Mouse (Mus musculus) forebrain, embryonic 16.5 days (tissue): ENCODE data around the gene Isl1. TPM values are rescaled to one million over a fixed set of nuclear protein-coding genes. Genes with fewer than 3 reads are reported as not detected.
A peak's percentile ranks its signal among the peaks of the same experiment; 100 is the strongest.

Source experiments
- ATAC-seq: fragments of 200-750 bp; cut with Nextera tagmentation; 2 replicates; pipeline ENCODE4 v1.8.0; 2017; ENCODE audit warnings: mild to moderate bottlenecking, moderate library complexity
- H3K27ac ChIP-seq: fragments of 300-500 bp; sonication (generic); 2 replicates; pipeline ENCODE4 v1.5.1; 2014; ENCODE audit warnings: low read length, control low read depth
- H3K27me3 ChIP-seq: fragments of 300-500 bp; sonication (generic); replicated peaks from 2 replicates; pipeline ENCODE4 v1.6.1; 2014; ENCODE audit warnings: low read length; ENCODE audit not compliant: control insufficient read depth, insufficient read depth
- H3K36me3 ChIP-seq: fragments of 300-500 bp; sonication (generic); 2 replicates; pipeline ENCODE4 v1.6.1; 2014; ENCODE audit not compliant: control insufficient read depth, insufficient read depth
- H3K4me1 ChIP-seq: fragments of 300-500 bp; sonication (generic); replicated peaks from 2 replicates; pipeline ENCODE4 v1.6.1; 2014; ENCODE audit warnings: low read length; ENCODE audit not compliant: control insufficient read depth, insufficient read depth
- H3K4me2 ChIP-seq: fragments of 300-500 bp; sonication (generic); 2 replicates; pipeline ENCODE4 v1.6.1; 2014; ENCODE audit warnings: mild to moderate bottlenecking, low read length, control low read depth
- H3K4me3 ChIP-seq: fragments of 300-500 bp; sonication (generic); replicated peaks from 2 replicates; pipeline ENCODE4 v1.5.1; 2014; ENCODE audit warnings: mild to moderate bottlenecking, low read length, control low read depth
- H3K9ac ChIP-seq: fragments of 300-500 bp; sonication (generic); replicated peaks from 2 replicates; pipeline ENCODE4 v1.6.1; 2014; ENCODE audit warnings: low read depth, low read length, control low read depth
- H3K9me3 ChIP-seq: fragments of 300-500 bp; sonication (generic); 2 replicates; pipeline ENCODE4 v1.6.1; 2016; ENCODE audit warnings: low read length; ENCODE audit not compliant: control insufficient read depth
- WGBS: fragments of 180-500 bp; shearing (Covaris S2); extraction: QIAGEN DNeasy Blood & Tissue Kit; methylation state at CpG from one replicate; pipeline ENCODE4 v1.1.7; 2014; 5-methylcytosine and 5-hydroxymethylcytosine counted together
- polyA plus RNA-seq: library from polyadenylated mRNA; unstranded; fragments of >200 nt; fragmentation: Nextera tagmentation; extraction: Ambion mirVana; gene quantifications from 2 replicates; pipeline ENCODE4 v1.2.1, GENCODE M21; 2015

Gene Isl1
- polyA plus RNA-seq, 1 experiment from 2014 or later: 61.5 TPM

DNA sequence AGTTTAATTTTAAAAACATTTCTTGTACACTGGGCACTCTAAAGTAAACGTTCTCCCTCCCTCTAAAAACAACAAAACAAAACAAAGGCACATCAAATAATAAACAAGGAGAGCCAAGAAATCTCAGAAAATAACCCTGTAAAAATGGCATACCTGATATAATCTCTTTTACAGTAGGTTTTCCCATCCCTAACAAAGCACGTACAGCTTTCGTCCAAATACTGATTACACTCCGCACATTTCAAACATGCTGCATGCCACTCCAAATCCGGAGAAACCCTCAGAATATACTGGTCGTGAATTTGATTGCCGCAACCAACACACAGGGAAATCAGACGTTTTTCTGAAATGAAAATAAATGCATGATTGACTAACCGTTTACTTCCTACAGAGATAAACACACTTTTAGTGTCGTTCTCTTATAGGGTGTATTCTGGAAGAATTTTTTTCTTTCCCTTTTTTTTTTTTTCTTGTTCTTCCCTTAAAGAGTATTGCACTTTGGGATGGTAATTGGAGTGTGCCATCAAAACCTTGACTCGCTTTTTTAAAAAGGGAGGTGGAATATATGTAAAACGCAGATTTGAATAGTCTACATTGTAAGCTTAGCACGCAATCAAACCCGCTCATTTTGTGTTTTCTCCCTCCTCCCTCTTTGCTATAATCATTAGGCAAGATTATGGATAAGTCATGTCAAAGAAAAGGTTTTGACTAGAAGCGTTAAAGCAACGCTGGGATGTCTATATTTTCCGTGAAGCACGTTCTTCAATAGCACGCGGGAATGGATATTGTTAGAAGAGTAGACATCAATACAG, 1.2 kb downstream of the Isl1 start:
- under 1% methylated on average over 20 of the region's 20 CpGs for WGBS
- Histone ChIP-seq H3K27me3 (peaks cover 59% of the 10 kb centered on the region), H3K4me3 (peak overlapping the region; percentile 70), H3K9me3 (no peaks in the 10 kb centered on the region), H3K9ac (0 out of 2 replicates have a peak overlapping the region, but pooled peaks have one; percentile 25), H3K36me3 (no peaks in the 10 kb centered on the region), H3K4me1 (peaks cover 16% of the 10 kb centered on the region), H3K4me2 (no peak overlapping the region), H3K27ac (peak overlapping the region; percentile 53; the same call in 1 of the 2 replicates)
- no peak for ATAC-seq

DNA sequence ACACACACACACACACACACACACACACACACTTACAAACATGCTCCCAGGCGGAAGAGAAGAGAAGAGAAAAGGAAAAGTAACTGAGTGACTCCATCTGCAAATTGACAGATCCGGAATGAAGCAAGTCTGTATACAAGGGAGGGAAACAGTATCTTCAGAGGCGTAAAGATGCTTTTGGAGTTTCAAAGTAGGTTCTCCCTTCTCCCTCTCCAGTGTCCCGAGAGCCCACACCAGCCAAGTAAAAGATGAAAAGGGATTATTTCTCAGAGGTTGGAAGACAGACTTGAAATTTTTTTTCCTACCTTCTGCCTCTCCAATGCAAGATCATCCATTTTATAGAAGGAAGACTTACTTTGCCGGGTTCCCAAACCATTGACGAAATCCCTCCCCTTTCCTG, 2.9 kb downstream of the Isl1 start:
- H3K4me3 ChIP-seq: peak overlapping the region; percentile 33
- H3K4me2 ChIP-seq: 0 out of 2 replicates have a peak overlapping the region, but pooled peaks have one; percentile 20
- H3K27ac ChIP-seq: peak overlapping the region; percentile 26; the same call in 1 of the 2 replicates
- peaks cover 62% of the 10 kb centered on the region for H3K27me3 ChIP-seq
- no peak for ATAC-seq
- no peaks in the 10 kb centered on the region for H3K9me3 ChIP-seq
- no peak overlapping the region for H3K9ac ChIP-seq
- H3K4me1 ChIP-seq: peaks cover 16% of the 10 kb centered on the region
- H3K36me3 ChIP-seq: no peaks in the 10 kb centered on the region
- 5% methylated on average over 6 of the region's 6 CpGs for WGBS

DNA sequence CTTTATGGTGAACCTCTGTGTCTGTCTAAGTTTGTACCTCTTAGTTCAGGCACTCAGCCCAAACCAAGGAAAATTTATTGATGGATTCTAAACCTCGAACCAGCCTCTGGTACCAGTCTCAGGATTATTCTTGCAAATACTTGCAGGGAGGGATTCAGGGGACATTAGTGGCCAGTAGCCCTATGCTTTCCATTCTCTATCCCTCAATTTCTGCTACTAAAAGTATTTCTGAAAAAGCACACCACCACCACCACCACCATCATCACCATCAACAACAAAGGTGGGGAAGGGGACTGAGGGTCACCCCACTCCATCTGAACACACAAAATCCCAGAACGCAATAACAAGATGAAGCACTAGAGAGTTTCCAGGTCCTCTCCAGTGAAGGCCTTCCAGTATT, 3.8 kb downstream of the Isl1 start:
- Histone ChIP-seq H3K9ac (no peak overlapping the region), H3K27me3 (peaks cover 67% of the 10 kb centered on the region), H3K27ac (peak overlapping the region; percentile 23; the same call in 1 of the 2 replicates), H3K4me3 (peak overlapping the region; percentile 33), H3K4me2 (peak overlapping the region; percentile 20), H3K36me3 (no peaks in the 10 kb centered on the region), H3K9me3 (no peaks in the 10 kb centered on the region), H3K4me1 (peaks cover 16% of the 10 kb centered on the region)
- WGBS: 8% methylated on average over 2 of the region's 2 CpGs
- no peak for ATAC-seq

GRCm38 (mm10) chr13:116304713-116305470, 4.6 kb downstream of the Isl1 start:
- Histone ChIP-seq H3K9ac (peak overlapping the region; percentile 30; the same call in 1 of the 2 replicates), H3K27ac (peak overlapping the region; percentile 37), H3K27me3 (peaks cover 68% of the 10 kb centered on the region), H3K36me3 (no peaks in the 10 kb centered on the region), H3K4me1 (peaks cover 11% of the 10 kb centered on the region), H3K4me3 (peak overlapping the region; percentile 33), H3K4me2 (peak overlapping the region; percentile 29), H3K9me3 (no peaks in the 10 kb centered on the region)
- under 1% methylated on average over 25 of the region's 25 CpGs for WGBS
- ATAC-seq: peak; percentile 3; the same call in 1 of the 2 replicates

GRCm38 (mm10) chr13:116303766-116304165, 5.7 kb downstream of the Isl1 start:
- 0 out of 2 replicates have a peak, but pooled peaks cover 5% of the 10 kb centered on the region for H3K4me1 ChIP-seq
- H3K9me3 ChIP-seq: no peaks in the 10 kb centered on the region
- no peaks in the 10 kb centered on the region for H3K36me3 ChIP-seq
- H3K4me2 ChIP-seq: peak overlapping the region; percentile 31
- peaks cover 66% of the 10 kb centered on the region for H3K27me3 ChIP-seq
- ATAC-seq: no peak
- peak overlapping the region; percentile 14; the same call in 1 of the 2 replicates for H3K4me3 ChIP-seq
- no peak overlapping the region for H3K27ac ChIP-seq
- 6% methylated on average over 6 of the region's 6 CpGs for WGBS
- H3K9ac ChIP-seq: no peak overlapping the region

DNA sequence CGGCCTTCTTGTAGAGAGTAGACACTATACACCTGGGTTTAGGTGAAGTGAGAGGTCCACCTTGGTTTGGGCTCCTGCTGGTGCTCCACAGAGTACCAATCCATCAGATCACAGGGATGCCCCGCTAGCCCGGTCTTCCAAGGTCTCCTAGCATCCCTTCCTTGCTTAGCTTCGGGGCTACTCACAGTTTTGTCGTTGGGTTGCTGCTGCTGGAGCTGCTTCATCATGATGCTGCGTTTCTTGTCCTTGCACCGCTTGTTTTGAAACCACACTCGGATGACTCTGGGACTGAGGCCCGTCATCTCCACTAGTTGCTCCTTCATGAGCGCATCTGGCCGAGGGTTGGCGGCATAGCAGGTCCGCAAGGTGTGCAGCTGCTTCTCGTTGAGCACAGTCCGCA, 6.6 kb downstream of the Isl1 start:
- H3K9me3 ChIP-seq: no peaks in the 10 kb centered on the region
- no peak for ATAC-seq
- H3K4me1 ChIP-seq: 0 out of 2 replicates have a peak, but pooled peaks cover 5% of the 10 kb centered on the region
- H3K9ac ChIP-seq: 0 out of 2 replicates have a peak overlapping the region, but pooled peaks have one; percentile 5
- no peaks in the 10 kb centered on the region for H3K36me3 ChIP-seq
- whole genome bisulfite sequencing: 5% methylated on average over 15 of the region's 15 CpGs
- peaks cover 66% of the 10 kb centered on the region for H3K27me3 ChIP-seq
- peak overlapping the region; percentile 30 for H3K4me2 ChIP-seq
- peak overlapping the region; percentile 10 for H3K4me3 ChIP-seq
- no peak overlapping the region for H3K27ac ChIP-seq

- 8% methylated on average over 3 of the region's 3 CpGs for WGBS
- H3K9ac ChIP-seq: no peak overlapping the region
- H3K4me1 ChIP-seq: peaks cover 12% of the 10 kb centered on the region
- H3K4me3 ChIP-seq: no peak overlapping the region
- H3K27me3 ChIP-seq: peaks cover 69% of the 10 kb centered on the region
- no peak for ATAC-seq
- H3K9me3 ChIP-seq: no peaks in the 10 kb centered on the region
- H3K36me3 ChIP-seq: no peaks in the 10 kb centered on the region
- H3K4me2 ChIP-seq: peak overlapping the region; percentile 16; the same call in 1 of the 2 replicates
- H3K27ac ChIP-seq: no peak overlapping the region
These were observed 7.8 kb downstream of the Isl1 start for GRCm38 (mm10) chr13:116301706-116302105.

DNA sequence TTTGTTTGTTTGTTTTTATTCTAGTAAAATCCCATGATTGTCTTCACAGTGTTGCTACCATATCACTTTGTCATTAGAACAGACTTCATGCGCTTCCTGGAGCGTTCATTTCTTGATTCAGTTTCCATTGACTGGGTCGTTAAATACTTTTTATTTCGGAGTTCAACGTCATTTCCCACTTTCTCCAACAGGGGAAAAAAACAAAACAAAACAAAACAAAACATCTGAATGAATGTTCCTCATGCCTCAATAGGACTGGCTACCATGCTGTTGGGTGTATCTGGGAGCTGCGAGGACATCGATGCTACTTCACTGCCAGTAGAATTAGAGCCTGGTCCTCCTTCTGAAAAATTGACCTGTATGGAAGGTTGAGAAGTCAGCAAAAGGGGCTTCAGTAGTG, 10.2 kb downstream of the Isl1 start:
- no peaks in the 10 kb centered on the region for H3K9me3 ChIP-seq
- H3K27me3 ChIP-seq: peaks cover 67% of the 10 kb centered on the region
- H3K36me3 ChIP-seq: no peaks in the 10 kb centered on the region
- H3K4me2 ChIP-seq: no peak overlapping the region
- no peak overlapping the region for H3K27ac ChIP-seq
- peaks cover 7% of the 10 kb centered on the region for H3K4me1 ChIP-seq
- ATAC-seq: no peak
- WGBS: 6% methylated on average over 7 of the region's 7 CpGs
- no peak overlapping the region for H3K4me3 ChIP-seq
- H3K9ac ChIP-seq: no peak overlapping the region

- H3K4me2 ChIP-seq: no peak overlapping the region
- H3K9ac ChIP-seq: no peak overlapping the region
- peaks cover 66% of the 10 kb centered on the region for H3K27me3 ChIP-seq
- WGBS: 5% methylated on average over 13 of the region's 13 CpGs
- H3K9me3 ChIP-seq: no peaks in the 10 kb centered on the region
- peaks cover 11% of the 10 kb centered on the region for H3K4me1 ChIP-seq
- H3K36me3 ChIP-seq: no peaks in the 10 kb centered on the region
- no peak overlapping the region for H3K27ac ChIP-seq
- H3K4me3 ChIP-seq: no peak overlapping the region
- ATAC-seq: no peak
These were observed 10.8 kb downstream of the Isl1 start for GRCm38 (mm10) chr13:116298641-116299170.
